Mouse (Mus musculus) forebrain, embryonic 12.5 days (tissue): Measurements from ENCODE around the gene Inmt. TPM values are rescaled to one million over a fixed set of nuclear protein-coding genes. Genes with fewer than 3 reads are reported as not detected.
"Not testable (repeated sequence)": the region's sequence is repeated elsewhere in the genome, so short reads cannot be mapped to it uniquely, and the experiment has no call there.

Experiments
- ATAC-seq: fragments of 200-750 bp; cut with Nextera tagmentation; 2 replicates; pipeline ENCODE4 v1.8.0; 2017; ENCODE audit warnings: moderate TSS enrichment; ENCODE audit not compliant: low FRiP score
- H3K27ac ChIP-seq: fragments of 300-500 bp; sonication (generic); 2 replicates; pipeline ENCODE4 v1.5.1; 2016; ENCODE audit warnings: mild to moderate bottlenecking
- H3K27me3 ChIP-seq: fragments of 300-500 bp; sonication (generic); 2 replicates; pipeline ENCODE4 v1.6.1; 2016; ENCODE audit warnings: mild to moderate bottlenecking
- H3K36me3 ChIP-seq: fragments of 300-500 bp; sonication (generic); replicated peaks from 2 replicates; pipeline ENCODE4 v1.6.1; 2016; ENCODE audit warnings: mild to moderate bottlenecking
- H3K4me1 ChIP-seq: fragments of 300-500 bp; sonication (generic); 2 replicates; pipeline ENCODE4 v1.6.1; 2016
- H3K4me2 ChIP-seq: fragments of 300-500 bp; sonication (generic); 2 replicates; pipeline ENCODE4 v1.6.1; 2016; ENCODE audit warnings: mild to moderate bottlenecking, moderate library complexity
- H3K4me3 ChIP-seq: fragments of 300-500 bp; sonication (generic); replicated peaks from 2 replicates; pipeline ENCODE4 v1.5.1; 2016; ENCODE audit warnings: mild to moderate bottlenecking
- H3K9ac ChIP-seq: fragments of 300-500 bp; sonication (generic); 2 replicates; pipeline ENCODE4 v1.6.1; 2016; ENCODE audit warnings: mild to moderate bottlenecking
- H3K9me3 ChIP-seq: fragments of 300-500 bp; sonication (generic); 2 replicates; pipeline ENCODE4 v1.6.1; 2016
- WGBS: fragments of 180-500 bp; shearing (Covaris S2); methylation state at CpG from one replicate; pipeline ENCODE4 v1.1.7; 2016; 5-methylcytosine and 5-hydroxymethylcytosine counted together
- polyA plus RNA-seq: library from polyadenylated mRNA; unstranded; fragments of >200 nt; fragmentation: Nextera tagmentation; extraction: Ambion mirVana; gene quantifications from 2 replicates; pipeline ENCODE4 v1.2.1, GENCODE M21; 2016

Gene Inmt
- polyA plus RNA-seq, 1 experiment from 2014 or later = 0.59 TPM

DNA sequence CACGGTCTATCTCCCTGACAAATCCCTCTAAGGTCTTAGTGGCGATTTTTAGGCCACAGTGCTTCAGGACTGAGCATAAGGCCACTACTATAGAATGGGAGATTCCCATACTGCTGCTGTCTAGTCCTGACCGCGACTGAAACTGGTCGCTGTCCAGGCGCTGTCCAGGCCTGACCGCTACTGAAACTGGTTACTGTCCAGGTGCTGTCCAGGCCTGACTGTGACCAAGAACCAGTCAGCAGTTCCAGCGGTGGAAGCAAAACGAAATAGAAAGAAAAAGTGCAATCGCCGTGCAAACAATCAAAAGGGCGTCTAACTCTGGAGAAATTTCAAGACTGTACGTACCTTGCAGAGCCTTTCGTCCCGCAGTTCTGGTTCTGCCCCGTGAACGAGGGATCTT lies 13.0 kb upstream of the Inmt start:
- not testable (repeated sequence) for H3K9ac ChIP-seq, H3K4me3 ChIP-seq, H3K4me1 ChIP-seq, H3K36me3 ChIP-seq, H3K4me2 ChIP-seq, ATAC-seq, H3K9me3 ChIP-seq, H3K27ac ChIP-seq, H3K27me3 ChIP-seq
- WGBS = 95% methylated on average over 17 of the region's 17 CpGs

DNA sequence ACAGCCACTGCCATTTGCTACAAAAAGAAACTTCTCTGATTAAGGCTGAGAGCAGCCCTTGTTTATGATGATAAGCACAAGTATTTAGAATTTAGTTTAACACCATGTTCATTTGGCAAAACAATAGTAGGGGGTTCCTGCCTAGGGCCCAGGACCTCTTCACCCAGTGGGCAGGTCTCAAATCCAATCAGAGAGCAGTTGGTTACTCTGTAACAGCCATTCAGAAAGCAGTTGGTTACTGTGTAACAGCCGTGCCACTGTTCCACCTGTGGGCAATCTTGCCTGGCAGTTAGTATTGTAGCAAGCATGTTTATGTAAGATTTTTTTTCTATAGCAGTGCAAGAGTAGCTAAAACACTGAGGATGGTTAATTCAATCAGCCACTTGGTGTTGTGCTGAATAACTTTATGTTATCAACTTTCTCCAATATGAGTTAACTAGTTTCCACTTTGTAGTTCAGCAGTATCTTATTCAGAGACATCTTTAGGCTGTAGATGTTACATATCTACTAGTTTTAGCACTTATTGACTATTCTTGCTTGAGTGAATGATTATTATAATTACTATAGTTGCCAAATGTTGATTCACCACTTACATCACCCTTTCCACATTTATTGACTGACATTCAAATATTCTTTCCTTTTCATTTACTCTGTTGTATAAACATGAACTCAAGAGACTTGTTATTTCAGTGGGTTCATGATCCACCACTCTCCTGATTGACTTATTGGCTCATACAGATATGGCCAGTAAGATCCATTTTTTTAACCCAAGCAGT lies 8.0 kb upstream of the Inmt start:
- Histone ChIP-seq H3K4me3 (no peak overlapping the region), H3K9me3 (0 out of 2 replicates have a peak, but pooled peaks cover 4% of the 10 kb centered on the region), H3K27ac (no peak overlapping the region), H3K27me3 (0 out of 2 replicates have a peak, but pooled peaks cover 5% of the 10 kb centered on the region), H3K4me1 (no peaks in the 10 kb centered on the region), H3K36me3 (no peaks in the 10 kb centered on the region), H3K4me2 (no peak overlapping the region), H3K9ac (no peak overlapping the region)
- 88% methylated on average over 1 of the region's 1 CpGs for WGBS
- no peak for ATAC-seq

DNA sequence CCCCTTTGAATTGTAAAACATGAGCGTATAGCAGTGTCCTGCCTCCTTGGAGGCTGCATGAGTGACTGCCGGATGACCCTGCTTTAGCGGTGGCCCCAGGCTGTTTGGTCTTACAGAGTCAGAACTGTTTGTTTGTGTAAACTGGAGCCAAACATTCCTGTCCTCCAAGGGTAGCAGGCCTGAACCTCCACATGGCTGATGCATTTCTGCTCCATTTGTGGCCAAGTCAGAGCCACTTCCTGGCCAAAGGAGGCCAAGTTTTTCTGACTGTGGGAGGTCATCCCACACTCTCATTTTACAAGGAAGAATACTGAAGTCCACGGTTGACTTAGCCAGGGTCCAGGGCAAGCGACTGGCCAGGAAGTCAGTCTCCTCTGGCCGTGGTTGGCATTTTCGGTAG lies 4.7 kb upstream of the Inmt start:
- H3K4me3 ChIP-seq = no peak overlapping the region
- H3K4me2 ChIP-seq = no peak overlapping the region
- no peaks in the 10 kb centered on the region for H3K4me1 ChIP-seq
- H3K27ac ChIP-seq = no peak overlapping the region
- H3K9ac ChIP-seq = no peak overlapping the region
- H3K9me3 ChIP-seq = no peaks in the 10 kb centered on the region
- peaks cover 20% of the 10 kb centered on the region for H3K27me3 ChIP-seq
- 91% methylated on average over 7 of the region's 7 CpGs for WGBS
- no peaks in the 10 kb centered on the region for H3K36me3 ChIP-seq
- no peak for ATAC-seq

DNA sequence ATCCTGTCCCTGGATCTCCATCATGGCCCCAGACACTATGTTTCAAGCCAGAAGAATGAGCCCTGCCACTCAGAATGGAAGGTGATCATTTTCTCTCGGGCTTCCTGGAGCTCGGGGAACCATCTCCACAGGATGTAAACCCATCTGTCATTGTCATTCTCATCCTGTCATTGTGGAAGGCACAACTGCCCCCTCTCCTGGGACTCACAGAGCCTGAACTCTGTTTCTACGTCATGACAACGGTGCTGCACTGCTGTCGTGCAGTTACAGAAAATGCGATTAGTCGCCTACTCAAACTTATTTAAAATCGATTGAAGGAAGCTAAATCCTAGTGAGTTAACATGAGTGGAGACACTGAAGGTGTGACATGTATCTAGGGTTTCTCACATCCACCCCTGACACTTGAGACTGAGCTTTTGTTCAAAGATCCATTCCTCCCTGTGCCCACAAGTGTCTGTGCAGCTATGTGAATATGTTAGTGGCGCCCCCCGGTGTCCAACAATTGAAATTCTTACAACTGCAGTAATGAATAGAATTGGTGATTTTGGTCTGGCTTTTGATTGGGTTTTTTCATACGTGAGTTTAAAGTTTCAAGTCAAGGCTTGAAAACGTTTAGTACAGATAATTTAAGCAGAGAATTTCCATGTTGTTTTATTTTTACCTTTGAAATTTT lies 2.4 kb upstream of the Inmt start:
- Histone ChIP-seq H3K36me3 (no peaks in the 10 kb centered on the region), H3K27me3 (peaks cover 27% of the 10 kb centered on the region), H3K4me2 (no peak overlapping the region), H3K4me3 (no peak overlapping the region), H3K9me3 (no peaks in the 10 kb centered on the region), H3K9ac (no peak overlapping the region), H3K27ac (no peak overlapping the region), H3K4me1 (peaks cover 10% of the 10 kb centered on the region)
- ATAC-seq = no peak
- WGBS = 56% methylated on average over 12 of the region's 12 CpGs

DNA sequence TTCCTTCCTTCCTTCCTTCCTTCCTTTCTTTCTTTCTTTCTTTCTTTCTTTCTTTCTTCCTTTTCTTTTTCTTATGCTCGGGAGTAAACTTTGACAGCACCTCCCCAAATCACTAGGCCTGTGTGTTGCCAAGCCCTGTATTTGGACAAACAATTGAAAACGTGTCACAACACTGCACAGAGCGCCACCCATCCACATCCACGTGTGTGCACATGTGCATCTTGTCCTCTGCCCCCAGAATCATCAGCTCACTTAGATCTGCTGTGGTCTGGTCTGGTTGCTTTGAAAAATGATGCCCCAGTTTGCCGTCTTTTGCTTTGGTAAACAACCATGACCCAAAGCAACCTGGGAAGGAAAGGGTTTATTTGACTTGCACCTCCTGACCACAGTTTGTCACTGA lies 1.0 kb upstream of the Inmt start:
- Histone ChIP-seq H3K4me3 (no peak overlapping the region), H3K9ac (no peak overlapping the region), H3K9me3 (no peaks in the 10 kb centered on the region), H3K36me3 (no peaks in the 10 kb centered on the region), H3K4me1 (peaks cover 10% of the 10 kb centered on the region), H3K27me3 (peaks cover 28% of the 10 kb centered on the region), H3K4me2 (no peak overlapping the region), H3K27ac (no peak overlapping the region)
- WGBS = 60% methylated on average over 5 of the region's 5 CpGs
- ATAC-seq = no peak

DNA sequence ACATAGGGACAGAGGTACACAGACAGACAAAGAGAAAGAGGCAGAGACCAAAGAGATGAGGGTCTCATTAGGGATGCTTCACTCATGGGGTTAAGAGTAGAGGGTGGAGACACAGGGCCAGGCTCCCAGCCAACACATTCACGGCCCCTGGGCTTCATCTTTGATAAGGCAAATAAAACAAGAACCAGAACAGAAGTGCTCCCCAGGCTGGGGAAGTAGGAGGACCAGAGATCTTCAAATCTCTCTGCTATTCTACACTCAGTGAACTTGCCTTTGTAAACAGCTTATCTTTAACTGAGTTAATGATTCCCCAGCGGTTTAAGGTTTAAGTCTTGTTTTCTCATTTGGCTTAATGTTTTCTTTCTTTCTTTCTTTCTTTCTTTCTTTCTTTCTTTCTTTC lies 613 bp upstream of the Inmt start:
- peaks cover 10% of the 10 kb centered on the region for H3K4me1 ChIP-seq
- H3K27ac ChIP-seq = no peak overlapping the region
- no peak overlapping the region for H3K4me3 ChIP-seq
- WGBS = 69% methylated on average over 2 of the region's 2 CpGs
- peaks cover 28% of the 10 kb centered on the region for H3K27me3 ChIP-seq
- no peak overlapping the region for H3K9ac ChIP-seq
- H3K4me2 ChIP-seq = no peak overlapping the region
- no peaks in the 10 kb centered on the region for H3K36me3 ChIP-seq
- no peak for ATAC-seq
- no peaks in the 10 kb centered on the region for H3K9me3 ChIP-seq

DNA sequence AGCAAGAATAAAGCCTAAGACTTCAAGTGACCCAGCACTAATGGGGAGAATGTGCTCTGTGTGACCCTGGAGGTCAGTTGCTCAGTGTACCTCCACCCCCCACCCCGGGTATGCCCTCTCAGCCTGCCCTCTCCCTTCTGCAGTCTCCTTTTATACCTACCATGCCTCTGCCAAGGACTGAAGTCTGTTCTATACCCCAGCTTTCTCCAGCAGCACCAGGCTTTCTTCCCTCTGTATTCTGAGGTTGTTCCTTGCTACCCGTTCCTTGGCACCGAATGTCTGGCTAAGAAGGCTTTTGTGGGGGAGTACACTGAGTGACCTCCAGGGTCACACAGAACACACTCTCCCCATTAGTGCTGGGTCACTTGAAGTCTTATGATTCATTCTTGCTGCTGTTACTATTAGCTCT lies 898 bp downstream of the Inmt start:
- Histone ChIP-seq H3K4me1 (peaks cover 10% of the 10 kb centered on the region), H3K27me3 (peaks cover 25% of the 10 kb centered on the region), H3K4me3 (no peak overlapping the region), H3K36me3 (no peaks in the 10 kb centered on the region), H3K9ac (no peak overlapping the region), H3K9me3 (no peaks in the 10 kb centered on the region), H3K4me2 (no peak overlapping the region), H3K27ac (no peak overlapping the region)
- ATAC-seq = no peak
- 6% methylated on average over 3 of the region's 3 CpGs for WGBS

DNA sequence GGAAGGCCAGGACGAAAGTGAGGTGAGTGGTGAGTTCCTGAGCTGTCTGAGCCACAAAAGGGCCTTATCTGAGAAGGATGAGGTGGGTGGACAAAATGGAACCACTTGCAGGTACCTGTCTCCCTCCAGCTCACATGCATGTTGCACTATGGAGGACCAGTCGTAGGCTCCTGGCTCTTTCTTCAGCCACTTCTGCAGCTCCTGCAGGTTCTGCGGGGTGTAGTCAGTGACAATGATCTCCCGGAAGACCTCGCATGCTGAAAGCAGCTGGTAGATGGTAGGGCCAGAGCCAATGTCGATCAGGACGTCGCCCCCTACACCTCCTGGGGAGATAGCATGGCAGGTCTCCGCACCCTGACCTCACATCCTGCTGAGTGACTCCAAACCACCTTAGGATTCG lies 1.7 kb downstream of the Inmt start:
- Histone ChIP-seq H3K36me3 (no peaks in the 10 kb centered on the region), H3K4me2 (no peak overlapping the region), H3K27ac (no peak overlapping the region), H3K9ac (no peak overlapping the region), H3K4me3 (no peak overlapping the region), H3K9me3 (no peaks in the 10 kb centered on the region), H3K4me1 (peaks cover 10% of the 10 kb centered on the region), H3K27me3 (peaks cover 26% of the 10 kb centered on the region)
- WGBS = 50% methylated on average over 10 of the region's 10 CpGs
- no peak for ATAC-seq

DNA sequence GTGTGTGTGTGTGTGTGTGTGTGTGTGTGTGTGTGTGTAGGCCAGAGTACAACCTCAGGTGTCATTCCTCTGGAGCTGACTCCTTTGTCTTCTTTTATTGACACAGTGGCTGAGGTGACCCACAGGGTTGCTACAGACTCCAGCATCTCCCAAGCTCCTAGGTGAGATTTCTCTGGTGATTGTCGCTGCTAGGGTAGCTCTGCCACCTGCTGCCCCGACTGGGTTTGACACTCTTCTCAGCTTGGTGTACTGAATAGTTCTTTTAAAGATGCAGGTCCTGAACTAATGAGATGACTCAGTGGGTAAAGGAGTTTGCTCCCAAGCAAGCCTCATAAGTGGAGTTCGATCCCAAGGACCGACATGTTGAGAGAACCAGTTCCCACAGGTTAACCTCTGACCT lies 3.2 kb downstream of the Inmt start:
- Histone ChIP-seq H3K27ac (no peak overlapping the region), H3K9ac (no peak overlapping the region), H3K4me2 (no peak overlapping the region), H3K36me3 (no peaks in the 10 kb centered on the region), H3K27me3 (peaks cover 28% of the 10 kb centered on the region), H3K9me3 (no peaks in the 10 kb centered on the region), H3K4me1 (peaks cover 10% of the 10 kb centered on the region), H3K4me3 (no peak overlapping the region)
- ATAC-seq = no peak
- 54% methylated on average over 4 of the region's 4 CpGs for WGBS

DNA sequence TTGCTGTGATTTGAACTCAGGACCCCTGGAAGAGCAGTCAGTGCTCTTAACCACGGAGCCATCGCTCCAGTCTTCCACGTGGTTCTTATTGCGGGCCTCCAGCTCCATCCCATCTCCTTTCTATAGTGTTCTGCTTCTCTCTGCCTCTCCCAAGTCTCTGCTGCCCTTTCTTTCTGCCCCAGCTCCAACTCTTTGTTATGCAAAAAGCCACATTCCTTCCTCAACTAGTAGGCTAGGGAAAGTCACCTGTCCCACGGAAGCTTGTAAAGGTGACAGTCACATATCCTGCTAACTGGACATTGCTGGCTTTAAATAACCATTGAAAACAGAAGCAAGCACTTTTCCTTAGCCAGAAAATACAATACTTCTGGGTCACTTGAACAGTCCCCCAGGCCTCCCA lies 5.0 kb downstream of the Inmt start:
- H3K4me1 ChIP-seq = peaks cover 10% of the 10 kb centered on the region
- no peaks in the 10 kb centered on the region for H3K9me3 ChIP-seq
- H3K36me3 ChIP-seq = no peaks in the 10 kb centered on the region
- ATAC-seq = no peak
- H3K9ac ChIP-seq = no peak overlapping the region
- H3K4me2 ChIP-seq = no peak overlapping the region
- peaks cover 26% of the 10 kb centered on the region; the same call in 1 of the 2 replicates for H3K27me3 ChIP-seq
- 63% methylated on average over 5 of the region's 5 CpGs for WGBS
- no peak overlapping the region for H3K4me3 ChIP-seq
- no peak overlapping the region for H3K27ac ChIP-seq

DNA sequence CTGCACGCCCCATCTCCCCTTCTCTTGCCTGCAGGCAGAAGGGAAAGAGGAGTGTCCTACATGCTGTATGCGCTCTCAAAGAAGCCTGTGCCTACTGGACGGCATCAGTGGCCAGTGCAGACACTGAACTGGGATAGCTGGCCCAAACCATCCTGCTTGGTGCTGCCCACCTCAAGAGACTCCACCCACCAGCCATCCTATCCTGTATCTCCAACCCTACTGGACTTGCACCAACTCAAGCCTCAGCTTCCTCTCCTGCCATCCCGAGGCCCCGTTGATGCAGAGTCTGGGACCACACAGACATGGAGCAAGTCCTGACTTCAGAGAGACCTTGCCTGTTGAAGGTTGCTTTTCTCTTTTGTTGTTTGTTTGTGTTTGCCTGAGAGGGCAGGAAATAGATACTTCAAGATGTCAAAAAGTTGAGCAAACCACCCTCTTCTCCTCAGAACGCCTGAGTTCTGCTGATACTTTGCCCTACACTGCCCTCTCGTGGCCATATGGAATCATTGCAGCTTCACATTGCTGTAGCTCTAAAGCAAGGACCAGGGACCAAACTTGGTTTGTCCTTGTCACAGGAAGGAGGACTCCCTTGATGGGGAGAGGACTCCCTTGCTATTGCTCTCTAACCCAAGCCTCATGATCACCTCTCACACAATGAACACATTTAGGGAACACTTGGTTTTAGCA lies 7.9 kb downstream of the Inmt start:
- no peak overlapping the region for H3K27ac ChIP-seq
- ATAC-seq = peak; percentile 53
- H3K9me3 ChIP-seq = no peaks in the 10 kb centered on the region
- H3K9ac ChIP-seq = no peak overlapping the region
- H3K4me2 ChIP-seq = no peak overlapping the region
- 57% methylated on average over 7 of the region's 7 CpGs for WGBS
- H3K36me3 ChIP-seq = no peaks in the 10 kb centered on the region
- peaks cover 18% of the 10 kb centered on the region; the same call in 1 of the 2 replicates for H3K27me3 ChIP-seq
- H3K4me3 ChIP-seq = no peak overlapping the region
- H3K4me1 ChIP-seq = no peaks in the 10 kb centered on the region

DNA sequence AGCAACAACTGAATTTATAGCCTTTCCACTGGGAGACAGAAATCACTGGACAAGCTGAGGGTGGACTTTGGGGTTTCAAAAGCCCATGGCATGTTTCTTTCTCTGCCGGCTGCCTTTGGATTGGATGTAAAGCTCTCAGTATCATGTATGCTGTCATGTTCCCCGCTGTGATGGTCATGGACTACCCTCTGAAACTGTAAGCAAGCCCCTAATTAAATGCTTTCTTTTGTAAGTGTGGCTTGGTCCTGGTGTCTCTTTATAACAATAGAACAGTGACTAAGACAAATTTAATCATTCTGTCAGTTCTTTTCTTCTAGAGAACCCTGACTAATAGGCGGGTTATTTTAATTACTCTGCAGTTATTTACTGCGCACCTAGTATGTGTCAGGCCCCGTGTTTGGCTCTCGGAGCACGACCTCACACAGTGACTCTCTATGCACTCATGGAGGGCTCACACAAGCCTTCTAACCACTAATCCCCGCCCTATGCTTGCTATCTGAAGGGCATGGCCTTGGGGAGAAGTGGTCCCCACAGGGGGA lies 11.7 kb downstream of the Inmt start:
- no peaks in the 10 kb centered on the region for H3K4me1 ChIP-seq
- H3K9ac ChIP-seq = no peak overlapping the region
- ATAC-seq = no peak
- H3K4me3 ChIP-seq = no peak overlapping the region
- 68% methylated on average over 8 of the region's 8 CpGs for WGBS
- peaks cover 13% of the 10 kb centered on the region; the same call in 1 of the 2 replicates for H3K27me3 ChIP-seq
- no peaks in the 10 kb centered on the region for H3K36me3 ChIP-seq
- H3K9me3 ChIP-seq = no peaks in the 10 kb centered on the region
- no peak overlapping the region for H3K27ac ChIP-seq
- H3K4me2 ChIP-seq = no peak overlapping the region
